Mouse (Mus musculus) intestine, embryonic 14.5 days (tissue): ENCODE measurements at regions not wholly inside any gene's neighbourhood (a gene's known extent, or its start where the extent isn't known, plus 50 kb on each side); places are given as distances from the start of the nearest gene placed in this dataset.

ENCODE experiments used
- ATAC-seq: fragments of 200-750 bp; cut with Nextera tagmentation; replicated peaks from 2 replicates; pipeline ENCODE4 v1.8.0; 2017; ENCODE audit warnings: low read depth, moderate number of reproducible peaks, moderate TSS enrichment, moderate library complexity; ENCODE audit not compliant: low FRiP score, low TSS enrichment
- DNase-seq: peaks from one replicate; pipeline ENCODE4 v3.0.0-alpha.2; 2018; ENCODE audit warnings: low spot score
- H3K27ac ChIP-seq: fragments of 300-500 bp; sonication (generic); 2 replicates; pipeline ENCODE4 v1.5.1; 2014; ENCODE audit warnings: low read depth, mild to moderate bottlenecking, control low read depth
- H3K27me3 ChIP-seq: fragments of 300-500 bp; sonication (generic); replicated peaks from 2 replicates; pipeline ENCODE4 v1.6.1; 2014; ENCODE audit warnings: low read length, control low read depth; ENCODE audit not compliant: control insufficient read depth, insufficient read depth
- H3K36me3 ChIP-seq: fragments of 300-500 bp; sonication (generic); 2 replicates; pipeline ENCODE4 v1.6.1; 2014; ENCODE audit warnings: low read length, control low read depth; ENCODE audit not compliant: control insufficient read depth, insufficient read depth
- H3K4me1 ChIP-seq: fragments of 300-500 bp; sonication (generic); replicated peaks from 2 replicates; pipeline ENCODE4 v1.6.1; 2014; ENCODE audit warnings: low read length, control low read depth, mixed read lengths; ENCODE audit not compliant: control insufficient read depth, insufficient read depth
- H3K4me2 ChIP-seq: fragments of 300-500 bp; sonication (generic); 2 replicates; pipeline ENCODE4 v1.6.1; 2014; ENCODE audit warnings: low read length
- H3K4me3 ChIP-seq: fragments of 300-500 bp; sonication (generic); 2 replicates; pipeline ENCODE4 v1.5.1; 2014; ENCODE audit warnings: low read depth, low read length, control low read depth, mixed read lengths
- H3K9ac ChIP-seq: fragments of 300-500 bp; sonication (generic); 2 replicates; pipeline ENCODE4 v1.6.1; 2014; ENCODE audit warnings: mild to moderate bottlenecking, low read length
- H3K9me3 ChIP-seq: fragments of 300-500 bp; sonication (generic); 2 replicates; pipeline ENCODE4 v1.6.1; 2016; ENCODE audit warnings: low read length, control low read depth; ENCODE audit not compliant: control insufficient read depth
- WGBS: fragments of 180-500 bp; shearing (Covaris S2); extraction: QIAGEN DNeasy Blood & Tissue Kit; methylation state at CpG from one replicate; pipeline ENCODE4 v1.1.7; 2014; 5-methylcytosine and 5-hydroxymethylcytosine counted together

DNA sequence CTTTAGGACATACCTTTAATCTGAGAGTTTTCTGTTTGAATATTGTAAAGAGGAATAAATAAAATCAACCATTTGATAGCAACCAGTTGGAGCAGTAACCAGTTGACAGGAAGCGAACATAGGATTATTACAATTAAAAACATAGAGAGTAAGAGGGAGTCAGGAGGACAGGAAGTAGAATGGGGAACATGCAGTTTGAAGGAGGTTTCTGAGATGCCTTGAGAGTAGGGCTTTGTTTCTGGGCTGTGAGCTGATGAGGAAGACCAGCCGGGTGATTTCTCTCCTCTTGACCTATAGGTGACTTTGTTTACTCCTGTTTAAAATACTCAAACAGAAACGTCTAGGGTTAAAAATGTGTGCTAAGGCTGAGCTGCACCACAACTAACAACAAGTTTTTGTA is 160.6 kb upstream of the Ctso start:
- no peak for ATAC-seq
- Histone ChIP-seq H3K4me2 (no peak overlapping the region), H3K9me3 (no peaks in the 10 kb centered on the region), H3K27ac (no peak overlapping the region), H3K4me3 (no peak overlapping the region), H3K4me1 (no peaks in the 10 kb centered on the region), H3K9ac (no peak overlapping the region), H3K36me3 (no peaks in the 10 kb centered on the region), H3K27me3 (no peaks in the 10 kb centered on the region)
- WGBS: 52% methylated on average over 3 of the region's 3 CpGs
- DNase-seq: no peak

DNA sequence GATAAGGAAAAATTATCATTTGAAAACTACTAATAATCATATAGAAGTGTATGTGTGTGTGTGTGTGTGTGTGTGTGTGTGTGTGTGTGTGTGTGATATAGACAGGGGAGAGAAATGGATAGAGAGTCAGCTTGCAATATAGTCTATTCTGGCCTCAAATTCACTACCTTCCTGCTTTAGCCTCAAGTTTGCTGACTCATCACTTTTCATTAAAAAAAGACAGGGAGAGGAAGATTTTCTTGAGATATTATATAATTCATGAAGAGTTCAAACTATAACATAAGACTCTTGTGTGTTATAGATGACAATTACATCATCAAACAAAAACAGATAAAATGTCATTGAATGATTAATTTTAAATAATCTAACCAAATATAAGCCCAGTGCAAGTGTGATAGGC is 159.4 kb upstream of the Ctso start:
- Histone ChIP-seq H3K9ac (no peak overlapping the region), H3K27me3 (no peaks in the 10 kb centered on the region), H3K4me2 (no peak overlapping the region), H3K4me3 (no peak overlapping the region), H3K9me3 (no peaks in the 10 kb centered on the region), H3K27ac (no peak overlapping the region), H3K36me3 (no peaks in the 10 kb centered on the region), H3K4me1 (no peaks in the 10 kb centered on the region)
- ATAC-seq (no peak), DNase-seq (no peak)

DNA sequence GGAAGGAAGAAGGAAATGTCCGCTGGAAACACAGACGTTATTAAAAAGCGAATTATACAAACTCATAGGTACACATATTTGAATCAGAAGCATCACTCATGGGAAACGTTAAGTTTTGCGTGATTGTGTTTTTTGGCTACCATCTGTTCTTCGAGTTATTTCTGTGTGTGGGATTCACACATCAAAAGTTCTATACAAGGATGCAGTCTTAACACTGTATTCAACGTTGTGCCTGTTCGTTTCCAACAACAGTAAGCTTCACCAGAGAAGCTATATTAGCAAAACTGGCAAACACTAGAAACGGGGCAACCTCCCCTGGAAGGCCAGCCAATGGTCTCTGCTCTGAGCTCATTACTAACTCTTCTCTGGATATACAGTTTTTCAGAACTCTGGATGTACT is 150.3 kb upstream of the Ctso start:
- H3K9me3 ChIP-seq: no peaks in the 10 kb centered on the region
- H3K4me1 ChIP-seq: peaks cover 4% of the 10 kb centered on the region; the same call in 1 of the 2 replicates
- ATAC-seq (no peak), DNase-seq (no peak)
- WGBS: 89% methylated on average over 9 of the region's 9 CpGs
- no peaks in the 10 kb centered on the region for H3K27me3 ChIP-seq
- H3K9ac ChIP-seq: no peak overlapping the region
- H3K4me3 ChIP-seq: no peak overlapping the region
- no peak overlapping the region for H3K27ac ChIP-seq
- no peak overlapping the region for H3K4me2 ChIP-seq
- H3K36me3 ChIP-seq: no peaks in the 10 kb centered on the region

DNA sequence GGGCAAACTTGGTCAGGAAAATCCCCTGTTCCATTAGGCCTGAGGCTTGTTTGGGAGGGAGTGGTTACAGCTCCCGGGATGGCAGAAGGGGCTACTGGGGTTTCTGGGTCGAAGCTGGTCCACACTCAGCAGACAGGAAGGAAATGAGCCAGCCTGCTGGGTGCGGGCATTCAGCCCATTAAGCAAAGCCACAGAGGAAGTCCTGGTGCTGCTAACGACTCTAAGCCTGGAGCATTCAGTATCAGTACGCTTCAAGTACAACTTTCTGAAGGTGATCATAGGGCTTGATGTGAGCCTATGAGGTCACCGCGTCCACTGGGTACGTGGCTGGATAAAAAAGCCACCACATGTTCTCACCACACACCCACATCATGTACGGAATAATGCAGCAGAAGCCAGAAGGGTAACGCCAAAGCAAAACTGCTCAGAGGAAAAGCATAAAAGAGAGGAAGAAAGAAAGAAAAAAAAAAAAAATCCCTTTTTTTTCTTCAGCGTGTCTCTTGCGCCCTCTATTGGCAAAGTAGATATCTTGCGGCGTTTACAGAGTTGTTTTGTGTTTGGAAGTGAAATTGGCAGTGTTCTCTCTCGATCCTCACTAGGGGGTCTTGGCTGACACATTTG is 149.4 kb upstream of the Ctso start:
- Histone ChIP-seq H3K4me3 (0 out of 2 replicates have a peak overlapping the region, but pooled peaks have one; percentile 15), H3K27ac (no peak overlapping the region), H3K4me2 (peak overlapping the region; percentile 48), H3K27me3 (no peaks in the 10 kb centered on the region), H3K36me3 (no peaks in the 10 kb centered on the region), H3K9me3 (no peaks in the 10 kb centered on the region), H3K9ac (peak overlapping the region; percentile 29; the same call in 1 of the 2 replicates), H3K4me1 (peaks cover 4% of the 10 kb centered on the region; the same call in 1 of the 2 replicates)
- WGBS: 18% methylated on average over 15 of the region's 15 CpGs
- DNase-seq (peak; percentile 69), ATAC-seq (0 out of 2 replicates have a peak, but pooled peaks have one; percentile 43)

DNA sequence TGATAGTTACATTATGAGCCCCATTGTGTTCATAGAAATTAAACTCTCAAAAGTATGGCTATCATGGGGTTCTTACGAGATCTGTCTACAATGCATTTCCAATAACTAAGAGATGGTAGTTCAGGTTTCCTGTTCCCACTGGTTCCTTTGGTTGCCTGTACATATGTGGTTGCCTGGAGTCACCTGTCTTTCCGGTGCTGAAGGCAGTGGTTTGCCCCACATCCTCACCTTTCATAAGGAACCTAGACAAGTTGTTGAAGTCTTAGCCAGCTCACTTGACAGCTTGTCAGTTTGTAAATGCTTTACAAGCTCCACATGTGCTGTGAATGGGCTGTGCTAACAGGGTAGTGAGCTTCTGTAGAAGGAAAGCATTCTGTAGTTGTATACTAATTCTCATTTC is 143.5 kb upstream of the Ctso start:
- Histone ChIP-seq H3K9ac (no peak overlapping the region), H3K4me2 (no peak overlapping the region), H3K27me3 (no peaks in the 10 kb centered on the region), H3K27ac (no peak overlapping the region), H3K36me3 (no peaks in the 10 kb centered on the region), H3K4me1 (no peaks in the 10 kb centered on the region), H3K9me3 (no peaks in the 10 kb centered on the region), H3K4me3 (no peak overlapping the region)
- 83% methylated on average over 2 of the region's 2 CpGs for WGBS
- DNase-seq: no peak
- ATAC-seq: no peak

DNA sequence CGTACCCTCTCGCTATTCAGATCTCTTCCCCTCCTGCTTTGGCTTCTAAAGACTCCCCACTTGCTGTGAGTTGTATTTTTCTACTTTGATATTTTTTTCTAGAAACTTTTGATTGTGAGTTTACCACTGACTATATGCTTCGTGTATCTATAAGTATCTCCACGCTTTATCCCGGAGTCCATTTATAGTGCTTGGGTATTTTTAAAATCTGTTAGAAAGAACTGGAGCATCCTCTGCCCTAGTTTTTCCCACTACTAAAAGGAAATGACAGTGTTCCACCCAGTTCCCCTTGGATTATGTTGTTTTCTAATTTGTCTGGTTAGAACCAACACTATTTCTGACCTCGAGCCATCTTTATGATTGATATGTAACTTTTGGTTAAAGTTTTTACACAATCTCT is 142.7 kb upstream of the Ctso start:
- 93% methylated on average over 6 of the region's 6 CpGs for WGBS
- Histone ChIP-seq H3K36me3 (no peaks in the 10 kb centered on the region), H3K27me3 (no peaks in the 10 kb centered on the region), H3K4me3 (no peak overlapping the region), H3K9ac (no peak overlapping the region), H3K27ac (no peak overlapping the region), H3K4me2 (no peak overlapping the region), H3K9me3 (no peaks in the 10 kb centered on the region), H3K4me1 (no peaks in the 10 kb centered on the region)
- no peak for DNase-seq
- no peak for ATAC-seq

DNA sequence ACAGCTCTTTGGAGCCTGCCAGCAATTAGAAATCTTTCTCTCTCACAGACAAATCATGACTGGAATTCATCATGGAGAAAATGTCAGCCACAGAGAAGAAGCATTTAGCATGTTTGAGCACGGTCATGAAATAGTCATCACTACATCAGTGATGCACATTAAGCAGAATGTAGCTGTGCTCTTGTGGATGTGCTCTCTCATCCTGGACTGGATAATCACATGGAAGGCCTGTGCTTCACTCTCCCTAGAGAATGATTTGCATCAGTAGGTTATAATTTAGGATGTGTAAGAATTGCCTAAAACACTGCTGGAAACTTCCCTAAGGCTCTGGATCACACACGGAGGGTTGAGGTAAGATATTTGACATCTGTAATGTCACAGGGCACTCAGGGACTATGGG is 130.3 kb upstream of the Ctso start:
- ATAC-seq (no peak), DNase-seq (no peak)
- Histone ChIP-seq H3K4me3 (no peak overlapping the region), H3K27me3 (no peaks in the 10 kb centered on the region), H3K4me2 (no peak overlapping the region), H3K36me3 (no peaks in the 10 kb centered on the region), H3K4me1 (no peaks in the 10 kb centered on the region), H3K27ac (no peak overlapping the region), H3K9ac (no peak overlapping the region), H3K9me3 (no peaks in the 10 kb centered on the region)
- WGBS: 63% methylated on average over 2 of the region's 2 CpGs

DNA sequence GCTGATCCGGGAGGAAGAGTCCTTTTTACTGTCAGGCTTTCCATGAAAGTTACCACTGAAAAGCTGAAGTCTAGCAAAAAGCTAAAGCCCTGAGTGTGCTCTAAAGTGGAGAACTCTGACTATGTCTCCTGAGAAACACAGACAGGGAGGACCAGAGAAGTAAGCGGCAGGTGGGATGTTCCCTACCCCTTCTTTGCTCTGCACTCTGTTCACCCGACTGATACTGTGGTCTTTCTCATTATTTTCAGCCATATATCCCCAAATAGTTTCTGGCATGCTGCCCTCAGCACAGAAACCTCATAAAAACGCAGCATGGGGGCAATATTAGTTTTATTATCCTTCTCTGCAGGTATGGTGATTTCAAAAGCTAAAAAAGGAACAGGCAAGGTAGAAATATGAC is 126.7 kb upstream of the Ctso start:
- 57% methylated on average over 4 of the region's 4 CpGs for WGBS
- Histone ChIP-seq H3K4me3 (no peak overlapping the region), H3K4me1 (no peaks in the 10 kb centered on the region), H3K36me3 (no peaks in the 10 kb centered on the region), H3K9me3 (no peaks in the 10 kb centered on the region), H3K4me2 (no peak overlapping the region), H3K9ac (no peak overlapping the region), H3K27ac (no peak overlapping the region), H3K27me3 (no peaks in the 10 kb centered on the region)
- ATAC-seq (no peak), DNase-seq (no peak)

DNA sequence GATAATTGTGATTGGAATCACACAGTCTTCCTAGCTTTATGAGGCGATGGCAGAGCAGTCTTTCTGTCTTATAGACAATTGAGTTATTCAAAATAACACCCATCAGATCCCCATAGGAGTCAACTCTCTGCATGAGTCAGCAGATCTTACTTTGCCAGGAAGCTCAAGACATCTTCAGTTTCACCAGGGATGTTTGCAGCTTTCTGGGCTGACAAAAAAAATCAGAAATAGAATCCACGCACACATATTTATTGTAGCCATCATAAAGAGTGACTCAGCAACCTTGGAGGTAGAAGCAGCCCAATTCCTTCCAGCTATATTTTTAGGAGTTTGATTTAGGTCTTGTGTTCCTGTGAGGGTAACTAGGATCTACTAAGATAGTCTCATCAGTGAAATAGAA is 122.8 kb upstream of the Ctso start:
- WGBS: 77% methylated on average over 2 of the region's 2 CpGs
- DNase-seq: no peak
- Histone ChIP-seq H3K4me2 (no peak overlapping the region), H3K9me3 (no peaks in the 10 kb centered on the region), H3K36me3 (no peaks in the 10 kb centered on the region), H3K27ac (no peak overlapping the region), H3K27me3 (no peaks in the 10 kb centered on the region), H3K9ac (no peak overlapping the region), H3K4me3 (no peak overlapping the region), H3K4me1 (no peaks in the 10 kb centered on the region)
- ATAC-seq: no peak
